Mouse (Mus musculus) erythroblast, embryonic 14.5 days (primary cell): ENCODE results near the gene Gm45713.

Experiments
- GATA1 ChIP-seq: IDR thresholded peaks from 2 replicates; pipeline ENCODE4 v1.6.1; 2012; ENCODE audit warnings: low read length, inconsistent platforms, mixed read lengths
- TAL1 ChIP-seq: IDR thresholded peaks from 3 replicates; pipeline ENCODE4 v1.6.1; 2012; ENCODE audit warnings: low read length, inconsistent platforms, mixed read lengths

- TF ChIP-seq GATA1 (no peak), TAL1 (no peak)
These were observed 39.4 kb upstream of the Gm45713 start for GRCm38 (mm10) chr7:45175398-45175797.
